Mouse (Mus musculus) megakaryocyte-erythroid progenitor cell, adult 5 weeks (primary cell): ENCODE results near the gene Fem1a. TPM values are rescaled to one million over a fixed set of nuclear protein-coding genes. Genes with fewer than 3 reads are reported as not detected.

ENCODE experiments used
- polyA plus RNA-seq: library from polyadenylated mRNA; stranded (reverse); fragments of >175 nt; gene quantifications from 2 replicates; pipeline ENCODE4 v1.2.3, GENCODE M21; 2012

Gene Fem1a
- 13.8 and 16.5 TPM in 2 replicates for polyA plus RNA-seq

GRCm38 (mm10) chr17:56256239-56256881 lies at the start of gene Fem1a:
Fem1a (plus strand) TSS chr17:56256810.

GRCm38 (mm10) chr17:56218377-56219191 lies 38.0 kb upstream of the Fem1a start, which contains the start of gene Dpp9:
Dpp9 (minus strand) TSS chr17:56218905.

GRCm38 (mm10) chr17:56276643-56277566 lies 20.3 kb downstream of the Fem1a start, which contains the start of gene Ticam1:
Ticam1 (minus strand) TSS chr17:56276786.

GRCm38 (mm10) chr17:56292531-56293222 lies 36.1 kb downstream of the Fem1a start, which contains the start of gene Plin3:
Plin3 (minus strand) TSS chr17:56292873.

GRCm38 (mm10) chr17:56300186-56300585 lies 43.6 kb downstream of the Fem1a start, which contains the start of gene Arrdc5:
Arrdc5 (minus strand) TSS chr17:56300286.

GRCm38 (mm10) chr17:56303160-56303846 lies 46.7 kb downstream of the Fem1a start, which contains the start of gene Uhrf1:
Uhrf1 (plus strand) TSS chr17:56303321.

Other genes with a start within 250 kb of the Fem1a start
- gene Sh3gl1, start 220.2 kb upstream of the Fem1a start, polyA plus RNA-seq, result 88.5 and 88.9 TPM in 2 replicates
- 52.5 and 116 TPM in 2 replicates for gene Chaf1a, start 216.4 kb upstream of the Fem1a start, polyA plus RNA-seq
- 44.5 and 52.3 TPM in 2 replicates for gene Ubxn6, start 181.8 kb upstream of the Fem1a start, polyA plus RNA-seq
- gene Hdgfl2, start 177.2 kb upstream of the Fem1a start, polyA plus RNA-seq, result 200 and 292 TPM in 2 replicates
- gene Plin4, start 147.0 kb upstream of the Fem1a start, polyA plus RNA-seq, result 0.02 TPM in 1 of 2 replicates, not detected in the other
- not detected in 2 replicates for gene Plin5, start 139.2 kb upstream of the Fem1a start, polyA plus RNA-seq
- 42.7 and 91.2 TPM in 2 replicates for gene Lrg1, start 134.8 kb upstream of the Fem1a start, polyA plus RNA-seq
- gene Sema6b, start 116.5 kb upstream of the Fem1a start, polyA plus RNA-seq, result 14.5 and 22.4 TPM in 2 replicates
- 0.96 and 1.1 TPM in 2 replicates for gene Tnfaip8l1, start 94.3 kb upstream of the Fem1a start, polyA plus RNA-seq
- 46.7 and 52.3 TPM in 2 replicates for gene Mydgf, start 72.9 kb upstream of the Fem1a start, polyA plus RNA-seq
- gene Dpp9, start 37.9 kb upstream of the Fem1a start, polyA plus RNA-seq, result 87.7 and 105 TPM in 2 replicates
- 12.2 and 16.1 TPM in 2 replicates for gene Ticam1, start 20.0 kb downstream of the Fem1a start, polyA plus RNA-seq
- gene Plin3, start 36.1 kb downstream of the Fem1a start, polyA plus RNA-seq, result 17.2 and 24.5 TPM in 2 replicates
- not detected in 2 replicates for gene Arrdc5, start 43.5 kb downstream of the Fem1a start, polyA plus RNA-seq
- 107 and 124 TPM in 2 replicates for gene Uhrf1, start 46.5 kb downstream of the Fem1a start, polyA plus RNA-seq
- gene Kdm4b, start 69.3 kb downstream of the Fem1a start, polyA plus RNA-seq, result 21.9 and 26.4 TPM in 2 replicates
- gene Ptprs, start 219.7 kb downstream of the Fem1a start, polyA plus RNA-seq, result 146 and 239 TPM in 2 replicates